Mouse (Mus musculus): ENCODE data around the gene Prima1. TPM values are rescaled to one million over a fixed set of nuclear protein-coding genes. Genes with fewer than 3 reads are reported as not detected.

Gene Prima1
- polyA plus RNA-seq, 1 experiment, result not detected

DNA sequence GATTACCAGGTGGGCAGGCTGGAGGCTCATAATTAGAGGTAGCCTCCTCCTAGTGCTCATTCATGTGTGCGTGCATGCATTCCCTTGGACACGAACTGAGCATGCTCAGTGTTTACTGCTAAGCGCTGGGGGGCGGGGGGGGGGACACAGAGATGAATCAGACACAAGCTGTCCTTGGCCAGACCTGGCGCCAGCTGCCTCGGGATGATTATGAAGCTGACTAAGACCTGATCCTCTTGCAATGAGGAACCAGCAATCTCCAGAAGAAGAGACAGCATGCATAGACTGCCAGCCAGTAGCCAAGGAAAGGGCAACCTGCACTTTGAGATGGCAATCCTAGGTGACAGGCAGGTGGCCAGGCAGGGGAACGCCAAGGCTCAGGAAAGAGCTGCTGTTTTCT is 36.4 kb downstream of the Prima1 start:
- TF ChIP-seq CTCF (IDR thresholded peaks at IDR 0.05; ENCODE audit: low read depth, low read length) (no peak), POLR2A (IDR thresholded peaks at IDR 0.05; ENCODE audit: borderline replicate concordance, low read depth, low read length) (no peak)
- H3K4me3 ChIP-seq (ENCODE audit: insufficient read depth, low read length), result no peak overlapping the region
- H3K4me1 ChIP-seq (ENCODE audit: control insufficient read depth, insufficient read depth, low read length), result no peaks in the 10 kb centered on the region
- H3K27ac ChIP-seq (ENCODE audit: insufficient read depth, low read depth, low read length), result no peak overlapping the region

DNA sequence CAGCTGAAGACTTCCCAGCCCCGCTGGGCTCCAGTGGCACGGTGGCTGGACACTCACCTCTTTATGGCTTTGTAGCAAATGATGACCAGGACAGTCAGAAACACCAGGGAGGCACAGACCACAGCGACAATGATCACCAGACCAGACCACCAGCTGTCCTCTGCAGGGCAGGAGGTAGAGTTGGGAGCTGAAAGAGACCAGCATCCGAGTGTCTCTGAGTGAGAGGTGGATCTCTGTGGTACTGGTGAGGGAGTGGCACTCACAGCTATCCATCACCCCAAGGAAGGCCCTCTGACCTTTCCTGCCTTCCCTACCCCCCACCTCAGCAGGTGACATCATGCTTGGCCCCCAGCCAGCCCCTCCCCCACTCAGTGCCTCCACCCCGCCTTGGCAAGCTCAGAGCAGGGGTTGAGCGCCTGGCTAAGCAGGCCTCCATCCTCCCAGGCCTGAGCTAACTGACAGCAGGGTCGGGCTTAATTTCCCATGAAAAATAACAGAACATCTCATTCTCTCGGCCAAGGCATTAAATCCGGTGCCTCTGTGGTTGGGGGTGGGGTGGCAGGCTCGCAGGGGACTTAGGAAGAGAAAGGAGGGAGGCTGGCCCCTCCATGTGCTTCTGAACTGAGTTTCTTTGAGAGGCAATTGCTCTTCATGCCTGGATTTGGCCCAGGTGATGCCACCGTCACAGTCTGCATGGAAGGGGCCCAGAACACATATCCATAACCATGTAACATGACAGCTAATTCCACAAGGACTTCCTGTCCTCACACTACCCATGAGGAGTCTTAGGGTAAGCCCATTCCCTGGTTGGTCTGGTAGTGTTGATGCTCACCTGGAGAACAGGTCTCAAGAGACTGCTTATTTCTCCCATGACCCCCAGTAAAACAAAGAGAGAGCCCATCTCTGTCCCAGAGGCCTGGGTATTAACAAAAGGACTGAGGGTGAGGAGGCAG is 39.1 kb downstream of the Prima1 start:
- H3K4me3 ChIP-seq (ENCODE audit: insufficient read depth, low read length), result no peak overlapping the region
- TF ChIP-seq POLR2A (IDR thresholded peaks at IDR 0.05; ENCODE audit: borderline replicate concordance, low read depth, low read length) (no peak), CTCF (IDR thresholded peaks at IDR 0.05; ENCODE audit: low read depth, low read length) (no peak)
- H3K4me1 ChIP-seq (ENCODE audit: control insufficient read depth, insufficient read depth, low read length), result no peaks in the 10 kb centered on the region
- no peak overlapping the region for H3K27ac ChIP-seq (ENCODE audit: insufficient read depth, low read depth, low read length)

DNA sequence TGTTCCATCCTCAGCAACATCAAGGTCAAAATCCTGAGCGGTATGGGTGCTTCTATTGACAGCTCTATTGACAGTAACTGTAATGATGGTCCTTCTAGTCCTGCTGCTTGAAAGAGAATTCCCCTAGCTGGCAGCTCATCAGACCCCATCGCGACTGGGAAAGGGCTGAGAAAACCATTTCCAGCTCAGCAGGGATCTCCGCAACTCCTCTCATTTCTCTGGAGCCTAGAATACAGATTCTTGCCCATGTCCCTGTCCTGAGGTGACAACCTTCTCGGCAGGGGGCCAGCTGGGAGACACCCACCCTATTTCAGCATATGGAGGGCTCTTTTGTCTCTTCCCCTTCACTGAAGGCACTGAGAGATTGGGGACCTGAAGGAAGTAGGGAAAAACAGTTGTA is 49.0 kb downstream of the Prima1 start:
- TF ChIP-seq CTCF (IDR thresholded peaks at IDR 0.05; ENCODE audit: low read depth, low read length) (no peak), POLR2A (IDR thresholded peaks at IDR 0.05; ENCODE audit: borderline replicate concordance, low read depth, low read length) (no peak)
- Histone ChIP-seq H3K27ac (ENCODE audit: insufficient read depth, low read depth, low read length) (no peak overlapping the region), H3K4me1 (ENCODE audit: control insufficient read depth, insufficient read depth, low read length) (no peaks in the 10 kb centered on the region), H3K4me3 (ENCODE audit: insufficient read depth, low read length) (no peak overlapping the region)

DNA sequence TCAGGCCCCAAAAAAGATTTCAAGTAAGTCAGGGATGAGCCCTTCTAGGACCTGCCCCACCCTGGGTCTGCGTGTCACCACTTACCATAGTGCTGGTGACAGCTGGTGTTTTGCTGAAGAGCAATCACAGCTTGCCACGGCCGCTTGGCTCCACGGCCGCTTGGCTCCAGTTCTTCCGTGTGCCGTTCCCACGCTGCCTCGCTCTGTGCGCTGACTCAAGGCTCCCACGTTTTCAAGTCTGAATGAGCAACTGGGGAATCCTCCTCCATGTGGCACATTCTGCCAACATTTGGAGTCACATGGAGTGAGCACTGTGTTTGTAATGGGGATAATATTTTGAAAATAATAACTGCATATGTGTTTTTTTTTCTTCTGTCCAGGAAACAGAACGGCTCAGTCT is 52.2 kb downstream of the Prima1 start:
- Histone ChIP-seq H3K4me3 (ENCODE audit: insufficient read depth, low read length) (no peak overlapping the region), H3K27ac (ENCODE audit: insufficient read depth, low read depth, low read length) (no peak overlapping the region)

DNA sequence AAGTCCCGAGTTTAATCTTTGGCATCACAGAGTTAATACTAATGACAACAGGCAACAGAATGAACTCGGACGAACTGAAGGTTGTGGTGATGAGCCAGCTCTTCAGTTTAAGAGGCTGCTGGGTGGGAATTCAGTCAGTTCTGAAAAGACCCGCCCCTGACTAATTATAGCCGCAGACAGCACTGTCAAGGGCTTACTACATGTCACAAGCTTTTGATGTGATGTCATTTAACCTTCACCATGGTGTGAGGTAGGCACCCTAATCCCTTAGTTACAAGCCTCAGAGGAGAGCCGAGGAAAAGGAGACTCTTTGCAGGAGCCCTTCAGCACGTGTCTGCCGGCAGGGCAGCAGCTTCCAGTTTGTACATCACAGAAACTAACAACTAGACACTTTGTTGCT is 53.7 kb downstream of the Prima1 start:
- Histone ChIP-seq H3K27ac (ENCODE audit: insufficient read depth, low read depth, low read length) (no peak overlapping the region), H3K4me1 (ENCODE audit: control insufficient read depth, insufficient read depth, low read length) (no peaks in the 10 kb centered on the region), H3K4me3 (ENCODE audit: insufficient read depth, low read length) (no peak overlapping the region)
- TF ChIP-seq POLR2A (IDR thresholded peaks at IDR 0.05; ENCODE audit: borderline replicate concordance, low read depth, low read length) (no peak), CTCF (IDR thresholded peaks at IDR 0.05; ENCODE audit: low read depth, low read length) (no peak)

More for the DNA sequence above, 52.2 kb downstream of the Prima1 start:
- no peak for TF ChIP-seq CTCF (IDR thresholded peaks at IDR 0.05; ENCODE audit: low read depth, low read length)
- TF ChIP-seq POLR2A (IDR thresholded peaks at IDR 0.05; ENCODE audit: borderline replicate concordance, low read depth, low read length), result no peak
- H3K4me1 ChIP-seq (ENCODE audit: control insufficient read depth, insufficient read depth, low read length), result no peaks in the 10 kb centered on the region

GRCm38 (mm10) chr12:103187020-103187419 is 54.9 kb downstream of the Prima1 start:
- no peak for TF ChIP-seq CTCF (IDR thresholded peaks at IDR 0.05; ENCODE audit: low read depth, low read length)
- TF ChIP-seq POLR2A (IDR thresholded peaks at IDR 0.05; ENCODE audit: borderline replicate concordance, low read depth, low read length), result no peak
- Histone ChIP-seq H3K27ac (ENCODE audit: insufficient read depth, low read depth, low read length) (no peak overlapping the region), H3K4me3 (ENCODE audit: insufficient read depth, low read length) (no peak overlapping the region), H3K4me1 (ENCODE audit: control insufficient read depth, insufficient read depth, low read length) (no peaks in the 10 kb centered on the region)

GRCm38 (mm10) chr12:103183057-103183456 is 58.9 kb downstream of the Prima1 start:
- no peak for TF ChIP-seq CTCF (IDR thresholded peaks at IDR 0.05; ENCODE audit: low read depth, low read length)
- no peak for TF ChIP-seq POLR2A (IDR thresholded peaks at IDR 0.05; ENCODE audit: borderline replicate concordance, low read depth, low read length)
- Histone ChIP-seq H3K4me1 (ENCODE audit: control insufficient read depth, insufficient read depth, low read length) (no peaks in the 10 kb centered on the region), H3K4me3 (ENCODE audit: insufficient read depth, low read length) (no peak overlapping the region), H3K27ac (ENCODE audit: insufficient read depth, low read depth, low read length) (no peak overlapping the region)

DNA sequence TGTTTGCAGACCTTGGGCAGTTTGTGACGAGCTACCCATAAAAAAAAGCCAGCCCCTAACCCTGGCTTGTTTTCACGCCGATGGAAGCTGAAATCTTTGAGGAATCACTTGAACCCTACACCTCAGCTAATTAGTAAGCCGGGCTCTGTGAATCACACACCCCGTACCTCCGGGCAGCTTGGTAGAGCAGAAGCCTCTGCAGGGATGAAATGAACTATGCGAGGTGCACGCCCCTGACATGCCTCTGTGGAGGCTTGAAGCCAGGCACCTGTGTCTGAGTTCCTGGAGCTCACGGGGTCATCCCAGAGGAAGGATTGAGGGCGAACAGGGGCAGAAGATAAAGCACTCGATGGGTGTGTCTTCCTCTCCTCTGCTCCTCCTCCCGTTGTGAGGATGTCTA is 73.1 kb downstream of the Prima1 start:
- H3K4me3 ChIP-seq (ENCODE audit: insufficient read depth, low read length), result no peak overlapping the region

GRCm38 (mm10) chr12:103164101-103165030 is 77.6 kb downstream of the Prima1 start:
- TF ChIP-seq POLR2A (IDR thresholded peaks at IDR 0.05; ENCODE audit: borderline replicate concordance, low read depth, low read length) (no peak), CTCF (IDR thresholded peaks at IDR 0.05; ENCODE audit: low read depth, low read length) (no peak)
- Histone ChIP-seq H3K27ac (ENCODE audit: insufficient read depth, low read depth, low read length) (no peak overlapping the region), H3K4me3 (ENCODE audit: insufficient read depth, low read length) (no peak overlapping the region), H3K4me1 (ENCODE audit: control insufficient read depth, insufficient read depth, low read length) (no peaks in the 10 kb centered on the region)

More for the DNA sequence above, 73.1 kb downstream of the Prima1 start:
- H3K27ac ChIP-seq (ENCODE audit: insufficient read depth, low read depth, low read length), result no peak overlapping the region
- no peaks in the 10 kb centered on the region for H3K4me1 ChIP-seq (ENCODE audit: control insufficient read depth, insufficient read depth, low read length)
- no peak for TF ChIP-seq POLR2A (IDR thresholded peaks at IDR 0.05; ENCODE audit: borderline replicate concordance, low read depth, low read length)
- no peak for TF ChIP-seq CTCF (IDR thresholded peaks at IDR 0.05; ENCODE audit: low read depth, low read length)
